Comparison of ENCODE assay signal across 31 mouse cellular contexts in the genomic region with DNA sequence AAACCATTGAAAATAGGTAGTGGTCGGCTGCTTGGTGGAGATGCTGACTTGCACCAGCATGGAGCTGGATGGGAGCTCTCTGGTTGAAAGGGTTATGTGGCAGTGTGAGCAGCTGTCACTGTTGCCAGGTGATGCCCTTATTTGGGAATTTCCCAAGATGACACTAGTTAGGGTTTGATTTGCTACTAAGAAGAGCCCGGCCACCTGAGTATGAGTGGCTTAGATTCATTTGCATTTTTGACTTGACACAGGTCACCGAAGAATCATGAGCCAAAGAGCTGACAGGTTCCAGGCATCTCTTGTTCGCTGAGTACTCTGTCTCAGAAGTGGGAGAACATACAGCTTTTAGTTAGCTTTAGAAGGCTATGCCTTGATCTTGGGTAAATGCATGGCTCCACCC. TPM values are rescaled to one million over a fixed set of nuclear protein-coding genes. Genes with fewer than 3 reads are reported as not detected.
"Had no signal": no experiment of that assay in that cellular context is flagged by ENCODE, and none has a peak within 500 bp of the region (broad histone marks: within the 10 kb centered on the region; RNA-seq: fewer than 3 reads in every experiment).

No protein-coding gene starts in this region.

- H3K27ac ChIP-seq: left cerebral cortex, adult 2 months; limb, embryonic 10.5 days; limb, embryonic 12.5 days; limb, embryonic 13.5 days; limb, embryonic 15.5 days; liver, embryonic 12.5 days; liver, embryonic 13.5 days; liver, embryonic 14.5 days; liver, embryonic 15.5 days; lung, embryonic 15.5 days; macrophage; midbrain, embryonic 10.5 days; midbrain, embryonic 12.5 days; midbrain, embryonic 13.5 days; midbrain, embryonic 15.5 days had no signal

- H3K4me2 ChIP-seq: limb, embryonic 12.5 days; limb, embryonic 13.5 days; limb, embryonic 15.5 days; liver, embryonic 11.5 days; liver, embryonic 12.5 days; liver, embryonic 13.5 days; liver, embryonic 15.5 days; lung, embryonic 14.5 days; lung, embryonic 15.5 days; midbrain, embryonic 12.5 days; midbrain, embryonic 13.5 days; midbrain, embryonic 15.5 days had no signal

- H3K4me3 ChIP-seq: left cerebral cortex, adult 2 months; limb, embryonic 10.5 days; limb, embryonic 12.5 days; limb, embryonic 13.5 days; limb, embryonic 15.5 days; liver, embryonic 12.5 days; liver, embryonic 13.5 days; liver, embryonic 15.5 days; lung, embryonic 15.5 days; megakaryocyte, embryonic 14.5 days; midbrain, embryonic 10.5 days; midbrain, embryonic 12.5 days; midbrain, embryonic 13.5 days; midbrain, embryonic 15.5 days; myocyte had no signal

- H3K36me3 ChIP-seq: limb, embryonic 10.5 days; limb, embryonic 12.5 days; limb, embryonic 13.5 days; limb, embryonic 15.5 days; liver, embryonic 12.5 days; liver, embryonic 13.5 days; liver, embryonic 15.5 days; lung, embryonic 15.5 days; midbrain, embryonic 10.5 days; midbrain, embryonic 12.5 days; midbrain, embryonic 13.5 days; midbrain, embryonic 15.5 days had no signal

- H3K27me3 ChIP-seq: limb, embryonic 12.5 days; limb, embryonic 13.5 days; limb, embryonic 15.5 days; liver, embryonic 12.5 days; liver, embryonic 13.5 days; liver, embryonic 15.5 days; lung, embryonic 15.5 days; midbrain, embryonic 15.5 days had no signal

- ATAC-seq: liver, embryonic 12.5 days; liver, postnatal 0 days; lung, postnatal 0 days; midbrain, embryonic 13.5 days; midbrain, embryonic 15.5 days; midbrain, embryonic 16.5 days had no signal

- H3K9ac ChIP-seq: limb, embryonic 12.5 days; limb, embryonic 13.5 days; limb, embryonic 15.5 days; liver, embryonic 12.5 days; liver, embryonic 13.5 days; liver, embryonic 14.5 days; liver, embryonic 15.5 days; liver, postnatal 0 days; lung, embryonic 14.5 days; lung, embryonic 15.5 days; midbrain, embryonic 12.5 days; midbrain, embryonic 13.5 days; midbrain, embryonic 15.5 days had no signal

- H3K9me3 ChIP-seq: limb, embryonic 10.5 days; limb, embryonic 12.5 days; limb, embryonic 13.5 days; limb, embryonic 15.5 days; liver, embryonic 12.5 days; liver, embryonic 13.5 days; liver, embryonic 15.5 days; lung, embryonic 15.5 days; megakaryocyte, embryonic 14.5 days; midbrain, embryonic 10.5 days; midbrain, embryonic 12.5 days; midbrain, embryonic 13.5 days; midbrain, embryonic 15.5 days had no signal

- H3K4me1 ChIP-seq: limb, embryonic 10.5 days; limb, embryonic 12.5 days; limb, embryonic 13.5 days; limb, embryonic 15.5 days; liver, embryonic 12.5 days; liver, embryonic 13.5 days; liver, embryonic 15.5 days; lung, embryonic 15.5 days had no signal

- DNase-seq: left cerebral cortex, postnatal 4 days; liver; liver, embryonic 13.5 days; liver, postnatal 0 days; lung, adult 18-20 months; lung, adult 2 months; lung, embryonic 14.5 days; lung, postnatal 10 days; lung, postnatal 14 days; lung, postnatal 36 days; lung, postnatal 4 days had no signal

RNA-seq across cellular contexts. Expression of a gene that starts 9.3 kb away (rescaled TPM):
- total RNA-seq: monocyte, adult 5-6 weeks had no signal
